9 mouse cellular contexts compared by ENCODE assay signal in the genomic region with DNA sequence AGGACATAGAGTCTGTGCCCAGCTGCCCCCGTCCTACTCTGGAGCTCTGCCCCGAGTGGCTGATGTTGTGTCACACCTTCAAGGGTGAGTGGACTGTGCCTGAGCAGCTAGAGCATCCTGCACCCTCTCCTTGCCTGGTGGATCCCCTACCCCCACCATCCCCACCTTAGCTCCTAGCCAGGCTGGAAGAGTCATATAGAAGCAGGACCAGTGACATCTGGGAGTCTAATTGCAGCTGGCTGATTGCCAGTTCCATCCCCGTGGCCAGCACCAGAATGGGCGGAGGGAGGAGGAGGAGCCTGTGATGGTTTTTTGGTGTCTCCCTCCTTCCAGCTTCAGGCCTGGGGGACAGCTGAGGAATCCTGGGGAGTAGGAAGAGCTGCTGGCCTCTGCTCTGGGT. TPM values are rescaled to one million over a fixed set of nuclear protein-coding genes. Genes with fewer than 3 reads are reported as not detected.
A peak's percentile ranks its signal among the peaks of the same experiment; 100 is the strongest.
DNase-seq lines count a peak whose midpoint lies in the region; ATAC-seq lines count a peak whose summit lies in the region.
"Had no signal": no experiment of that assay in that cellular context is flagged by ENCODE, and none has a peak within 500 bp of the region (broad histone marks: within the 10 kb centered on the region; RNA-seq: fewer than 3 reads in every experiment).

No protein-coding gene starts in this region.

- no peak overlapping the region for H3K4me3 ChIP-seq in embryonic facial prominence, embryonic 15.5 days (replicated peaks)
- no peak overlapping the region for H3K4me3 ChIP-seq in limb, embryonic 10.5 days

- peaks cover 58% of the 10 kb centered on the region for H3K4me1 ChIP-seq in embryonic facial prominence, embryonic 15.5 days
- peaks cover 95% of the 10 kb centered on the region for H3K4me1 ChIP-seq in limb, embryonic 10.5 days

- 43% methylated on average over 4 of the region's 4 CpGs for WGBS in embryonic facial prominence, embryonic 15.5 days
- 51% methylated on average over 4 of the region's 4 CpGs for WGBS in limb, embryonic 10.5 days

- no peaks in the 10 kb centered on the region for H3K27me3 ChIP-seq in embryonic facial prominence, embryonic 15.5 days
- H3K27me3 ChIP-seq in limb, embryonic 10.5 days (ENCODE audit: low read depth, poor library complexity, severe bottlenecking), result 0 out of 2 replicates have a peak, but pooled peaks cover 4% of the 10 kb centered on the region
- H3K27me3 ChIP-seq: Patski had no signal

- no peaks in the 10 kb centered on the region for H3K36me3 ChIP-seq in embryonic facial prominence, embryonic 15.5 days
- peaks cover 22% of the 10 kb centered on the region for H3K36me3 ChIP-seq in limb, embryonic 10.5 days

- peak; percentile 72 for DNase-seq in kidney, postnatal 10 days
- no peak for DNase-seq in kidney, adult 9 months
- DNase-seq in adrenal gland, postnatal 25 days, result peak; percentile 59
- no peak for DNase-seq in limb, embryonic 10.5 days (ENCODE audit: low spot score)
- no peak for DNase-seq in thymus, adult 18-20 months
- DNase-seq in layer of hippocampus, adult 8-10 months (ENCODE audit: low spot score in 2 of 2), result no peak
- DNase-seq in c-Kit-positive CD71-positive TER-119-positive erythroid progenitor cells, embryonic 14.5 days (ENCODE audit: low spot score), result no peak

- H3K4me2 ChIP-seq in embryonic facial prominence, embryonic 15.5 days (replicated peaks), result no peak overlapping the region

- H3K9me3 ChIP-seq in embryonic facial prominence, embryonic 15.5 days (replicated peaks), result no peaks in the 10 kb centered on the region
- no peaks in the 10 kb centered on the region for H3K9me3 ChIP-seq in limb, embryonic 10.5 days (replicated peaks)

- peak overlapping the region; percentile 9; the same call in 1 of the 2 replicates for H3K9ac ChIP-seq in embryonic facial prominence, embryonic 15.5 days

- no peak overlapping the region for H3K27ac ChIP-seq in embryonic facial prominence, embryonic 15.5 days (replicated peaks)
- peak overlapping the region; percentile 90 for H3K27ac ChIP-seq in limb, embryonic 10.5 days

- ATAC-seq in embryonic facial prominence, embryonic 15.5 days (ENCODE audit: insufficient number of reproducible peaks, low FRiP score, low TSS enrichment, low read depth), result no peak
- ATAC-seq: Patski had no signal

RNA-seq across cellular contexts. Expression of a gene that starts 6.8 kb away (rescaled TPM):
- total RNA-seq in adrenal gland, postnatal 25 days (2021), result 425 and 496 TPM in 2 replicates
- 45.0 and 48.7 TPM in 2 replicates for polyA plus RNA-seq in embryonic facial prominence, embryonic 15.5 days (2015; fragmentation: Nextera tagmentation; extraction: Ambion mirVana)
- 26.7 and 38.1 TPM in 2 replicates for polyA plus RNA-seq in limb, embryonic 10.5 days (2016; fragmentation: Nextera tagmentation; extraction: Ambion mirVana)
- 100 to 1,000 TPM; 146 to 169 (median 150) TPM for total RNA-seq in layer of hippocampus, adult 8-10 months (2022)

Comparison
In these comparisons a context has a peak if more than half of its experiments do, and no peak if none do; other contexts are left out.
1. DNase-seq: peak in kidney, postnatal 10 days (single experiment) and adrenal gland, postnatal 25 days (single experiment); none in kidney, adult 9 months (single experiment), limb, embryonic 10.5 days (single experiment), thymus, adult 18-20 months (0 of 2), layer of hippocampus, adult 8-10 months (0 of 2) and c-Kit-positive CD71-positive TER-119-positive erythroid progenitor cells, embryonic 14.5 days (single experiment).